Mouse (Mus musculus) liver, embryonic 11.5 days (tissue): Measurements from ENCODE around the gene Cd82. TPM values are rescaled to one million over a fixed set of nuclear protein-coding genes. Genes with fewer than 3 reads are reported as not detected.

Source experiments
- ATAC-seq: fragments of 200-750 bp; cut with Nextera tagmentation; replicated peaks from 2 replicates; pipeline ENCODE4 v1.8.0; 2017; ENCODE audit warnings: moderate number of reproducible peaks, mild to moderate bottlenecking, moderate TSS enrichment, moderate library complexity; ENCODE audit not compliant: low FRiP score
- DNase-seq: peaks from one replicate; pipeline ENCODE4 v3.0.0-alpha.2; 2017; ENCODE audit warnings: low spot score
- H3K27ac ChIP-seq: fragments of 300-500 bp; sonication (generic); 2 replicates; pipeline ENCODE4 v1.5.1; 2014; ENCODE audit warnings: mild to moderate bottlenecking, low read depth, low read length, control low read depth
- H3K27me3 ChIP-seq: fragments of 300-500 bp; sonication (generic); replicated peaks from 2 replicates; pipeline ENCODE4 v1.6.1; 2014; ENCODE audit warnings: low read length, mixed read lengths; ENCODE audit not compliant: control insufficient read depth, insufficient read depth
- H3K36me3 ChIP-seq: fragments of 300-500 bp; sonication (generic); 2 replicates; pipeline ENCODE4 v1.6.1; 2014; ENCODE audit warnings: mild to moderate bottlenecking, low read length, moderate library complexity, mixed read lengths; ENCODE audit not compliant: control insufficient read depth, insufficient read depth
- H3K4me1 ChIP-seq: fragments of 300-500 bp; sonication (generic); replicated peaks from 2 replicates; pipeline ENCODE4 v1.6.1; 2014; ENCODE audit warnings: low read length, mixed read lengths; ENCODE audit not compliant: control insufficient read depth, insufficient read depth
- H3K4me2 ChIP-seq: fragments of 300-500 bp; sonication (generic); 2 replicates; pipeline ENCODE4 v1.6.1; 2014; ENCODE audit warnings: mild to moderate bottlenecking, control low read depth, moderate library complexity
- H3K4me3 ChIP-seq: fragments of 300-500 bp; sonication (generic); 2 replicates; pipeline ENCODE4 v1.5.1; 2014; ENCODE audit warnings: low read depth, low read length, control low read depth
- H3K9ac ChIP-seq: fragments of 300-500 bp; sonication (generic); 2 replicates; pipeline ENCODE4 v1.6.1; 2014; ENCODE audit warnings: low read depth, low read length, control low read depth
- H3K9me3 ChIP-seq: fragments of 300-500 bp; sonication (generic); 2 replicates; pipeline ENCODE4 v1.6.1; 2016; ENCODE audit warnings: low read length, inconsistent platforms, mixed read lengths; ENCODE audit not compliant: control insufficient read depth
- WGBS: fragments of 180-500 bp; shearing (Covaris S2); extraction: QIAGEN DNeasy Blood & Tissue Kit; methylation state at CpG from one replicate; pipeline ENCODE4 v1.1.7; 2014; 5-methylcytosine and 5-hydroxymethylcytosine counted together
- polyA plus RNA-seq: library from polyadenylated mRNA; unstranded; fragments of >200 nt; fragmentation: Nextera tagmentation; extraction: Ambion mirVana; gene quantifications from 2 replicates; pipeline ENCODE4 v1.2.1, GENCODE M21; 2014

Cd82 gene
- polyA plus RNA-seq, 1 experiment from 2014 or later = 16.9 TPM

DNA sequence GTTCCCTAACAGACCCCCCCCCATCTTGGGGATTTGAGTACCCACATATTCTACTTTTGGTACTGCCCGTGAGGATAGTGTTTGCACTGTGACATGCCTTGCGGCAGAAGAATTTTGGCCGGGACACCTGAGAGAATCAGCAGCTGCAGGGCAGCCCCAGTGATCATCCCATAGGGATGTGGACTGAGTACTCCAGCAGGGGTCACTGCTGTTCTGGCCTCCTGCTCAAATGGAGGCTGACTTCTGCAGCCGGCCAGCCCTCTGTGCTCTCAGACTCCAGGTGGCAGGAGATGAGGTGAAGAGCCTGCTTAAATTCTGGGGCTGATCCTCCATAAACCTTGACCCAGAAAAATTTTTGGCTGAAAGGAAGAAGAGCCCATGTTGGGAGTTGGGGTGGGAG, 58.8 kb downstream of the Cd82 start:
- ATAC-seq = no peak; the same call in 1 of the 2 replicates
- no peak overlapping the region for H3K4me3 ChIP-seq
- DNase-seq = no peak

DNA sequence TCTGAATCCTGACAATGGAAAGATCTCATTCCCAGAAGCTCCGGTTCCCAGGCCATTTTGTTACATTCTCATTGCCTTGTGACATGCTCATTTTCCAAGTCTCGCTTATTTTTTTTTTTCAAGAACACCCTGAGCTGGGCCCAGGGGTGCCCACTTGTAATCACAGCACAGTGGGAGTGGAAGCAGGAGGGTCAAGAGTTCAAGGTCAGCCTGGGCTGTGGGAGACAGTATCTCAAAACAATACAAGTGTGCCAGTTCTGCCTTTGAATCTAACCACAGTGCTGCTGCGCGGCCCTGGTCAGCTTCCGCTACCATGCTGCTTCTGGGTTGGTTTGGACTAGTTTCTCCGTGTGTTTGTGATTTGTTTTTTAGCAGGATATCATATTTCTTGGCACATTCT, 59.7 kb downstream of the Cd82 start:
- WGBS = 87% methylated on average over 6 of the region's 6 CpGs
- no peak for ATAC-seq

More for the DNA sequence above, 58.8 kb downstream of the Cd82 start:
- Histone ChIP-seq H3K27ac (no peak overlapping the region), H3K4me1 (no peaks in the 10 kb centered on the region), H3K36me3 (no peaks in the 10 kb centered on the region), H3K27me3 (no peaks in the 10 kb centered on the region), H3K9ac (no peak overlapping the region), H3K9me3 (no peaks in the 10 kb centered on the region), H3K4me2 (no peak overlapping the region)
- WGBS = 33% methylated on average over 4 of the region's 4 CpGs

DNA sequence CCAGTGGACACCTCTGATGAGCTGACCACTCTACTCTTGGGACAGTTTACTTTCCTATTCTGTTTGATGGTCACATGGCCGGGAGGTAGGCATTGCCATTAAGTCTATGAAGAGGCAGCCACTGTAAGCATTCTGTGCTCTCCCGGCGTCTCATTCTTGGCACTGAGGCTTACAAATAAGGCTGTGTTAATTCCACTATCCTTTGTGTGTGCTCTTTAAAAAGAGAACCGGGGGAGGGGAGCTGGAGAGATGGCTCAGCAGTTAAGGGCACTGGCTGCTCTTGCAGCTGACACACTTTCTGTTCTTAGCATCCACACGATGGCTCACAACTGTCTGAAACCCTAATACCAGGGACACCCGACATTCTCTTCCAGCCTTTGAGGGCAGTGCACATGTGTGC, 71.7 kb downstream of the Cd82 start:
- H3K4me3 ChIP-seq = no peak overlapping the region
- DNase-seq = no peak
- 0 out of 2 replicates have a peak, but pooled peaks cover 2% of the 10 kb centered on the region for H3K27me3 ChIP-seq
- 69% methylated on average over 6 of the region's 6 CpGs for WGBS
- H3K9ac ChIP-seq = no peak overlapping the region
- H3K4me2 ChIP-seq = no peak overlapping the region
- H3K4me1 ChIP-seq = 0 out of 2 replicates have a peak, but pooled peaks cover 2% of the 10 kb centered on the region
- ATAC-seq = no peak
- no peaks in the 10 kb centered on the region for H3K9me3 ChIP-seq
- no peak overlapping the region for H3K27ac ChIP-seq
- no peaks in the 10 kb centered on the region for H3K36me3 ChIP-seq

More for the DNA sequence above, 59.7 kb downstream of the Cd82 start:
- no peak for DNase-seq
- no peaks in the 10 kb centered on the region for H3K9me3 ChIP-seq
- no peaks in the 10 kb centered on the region for H3K27me3 ChIP-seq
- H3K36me3 ChIP-seq = no peaks in the 10 kb centered on the region
- H3K4me3 ChIP-seq = no peak overlapping the region
- no peak overlapping the region for H3K9ac ChIP-seq
- H3K4me2 ChIP-seq = no peak overlapping the region
- no peaks in the 10 kb centered on the region for H3K4me1 ChIP-seq
- H3K27ac ChIP-seq = no peak overlapping the region

DNA sequence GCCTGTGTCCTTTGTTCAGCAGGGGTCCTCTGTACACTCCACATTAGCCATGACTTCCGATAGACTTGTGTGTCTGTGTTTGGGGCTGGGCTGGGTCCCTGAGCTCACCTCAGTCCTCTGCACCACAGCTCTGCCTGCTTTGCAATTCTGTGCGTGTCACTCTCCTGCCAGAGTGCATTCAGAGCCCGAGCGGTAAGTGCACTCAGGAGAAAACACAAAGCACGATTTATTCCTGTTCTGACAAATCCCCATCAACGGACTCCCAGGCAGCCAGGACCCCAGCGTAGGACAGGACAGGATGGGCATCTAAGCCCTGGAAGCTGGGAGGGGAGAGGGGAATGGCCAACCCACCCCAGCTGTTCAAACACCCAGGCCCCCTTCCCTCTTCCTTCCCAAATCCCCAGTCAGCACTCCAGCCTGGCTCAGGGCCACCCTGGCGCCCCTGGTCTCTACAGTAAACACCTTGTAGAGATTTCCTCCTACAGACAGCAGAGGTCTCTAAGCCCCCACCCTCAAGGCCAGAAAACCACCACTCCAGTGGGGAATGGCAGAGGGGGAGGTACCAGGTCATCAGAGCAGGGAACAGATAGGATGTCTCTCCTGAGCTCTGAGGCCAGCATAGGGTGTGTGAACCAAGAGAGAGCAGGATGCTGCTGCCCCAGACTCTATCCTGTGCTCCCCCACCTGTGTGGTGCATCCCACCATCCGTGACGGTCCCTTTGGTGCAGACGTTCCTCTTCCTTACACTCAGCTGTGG, 72.6 kb downstream of the Cd82 start:
- Histone ChIP-seq H3K9ac (no peak overlapping the region), H3K27ac (no peak overlapping the region), H3K4me2 (no peak overlapping the region), H3K27me3 (0 out of 2 replicates have a peak, but pooled peaks cover 2% of the 10 kb centered on the region), H3K4me3 (no peak overlapping the region), H3K4me1 (0 out of 2 replicates have a peak, but pooled peaks cover 2% of the 10 kb centered on the region), H3K36me3 (no peaks in the 10 kb centered on the region), H3K9me3 (no peaks in the 10 kb centered on the region)
- ATAC-seq (no peak), DNase-seq (no peak)
- WGBS = 51% methylated on average over 11 of the region's 11 CpGs

DNA sequence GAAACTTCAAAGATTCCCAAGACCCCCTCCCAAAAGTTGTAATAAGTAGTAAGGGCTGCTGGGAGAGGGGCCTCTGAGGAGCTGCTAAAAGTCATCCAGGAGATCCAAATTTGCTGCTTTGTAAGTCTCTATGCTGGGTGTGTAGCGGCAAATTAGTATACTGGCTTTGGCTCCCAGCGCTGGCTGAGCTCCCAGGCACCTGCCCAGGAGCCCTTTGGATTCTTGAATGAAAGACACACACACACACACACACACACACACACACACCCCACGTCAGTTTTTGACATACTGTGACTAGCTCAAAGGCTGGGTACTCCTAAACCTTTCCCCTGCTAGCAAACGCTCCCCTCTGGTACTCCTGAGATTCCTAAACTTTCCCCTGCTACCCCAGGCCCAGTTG, 76.0 kb downstream of the Cd82 start:
- no peak overlapping the region for H3K27ac ChIP-seq
- no peak overlapping the region for H3K9ac ChIP-seq
- H3K4me2 ChIP-seq = no peak overlapping the region
- no peak for DNase-seq
- H3K4me3 ChIP-seq = no peak overlapping the region
- no peak for ATAC-seq
- no peaks in the 10 kb centered on the region for H3K9me3 ChIP-seq
- H3K27me3 ChIP-seq = peaks cover 2% of the 10 kb centered on the region; the same call in 1 of the 2 replicates
- 0 out of 2 replicates have a peak, but pooled peaks cover 2% of the 10 kb centered on the region for H3K4me1 ChIP-seq
- 74% methylated on average over 4 of the region's 4 CpGs for WGBS
- H3K36me3 ChIP-seq = no peaks in the 10 kb centered on the region

DNA sequence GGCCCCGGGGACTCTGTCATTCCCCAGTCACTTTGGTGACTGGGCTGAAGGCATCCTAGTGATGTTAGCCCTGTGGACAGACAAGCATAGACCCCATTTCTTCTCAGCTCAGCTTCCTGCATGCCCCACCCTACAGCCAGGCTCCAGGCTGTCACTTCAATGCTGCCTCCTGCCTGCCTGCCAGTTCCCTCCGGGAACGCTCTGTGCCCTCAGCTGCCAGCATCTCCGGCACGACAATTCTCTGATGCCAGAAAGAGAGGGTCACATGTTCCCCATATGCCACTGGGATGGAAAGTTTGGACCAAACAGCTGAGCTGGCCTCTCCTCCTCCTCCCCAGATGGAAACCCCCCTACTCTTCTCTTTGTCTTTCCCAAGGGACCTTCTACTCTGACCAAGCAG, 79.1 kb downstream of the Cd82 start:
- no peak overlapping the region for H3K9ac ChIP-seq
- no peaks in the 10 kb centered on the region for H3K36me3 ChIP-seq
- no peak overlapping the region for H3K27ac ChIP-seq
- DNase-seq = no peak
- no peaks in the 10 kb centered on the region for H3K4me1 ChIP-seq
- ATAC-seq = no peak
- H3K9me3 ChIP-seq = no peaks in the 10 kb centered on the region
- no peaks in the 10 kb centered on the region; the same call in 1 of the 2 replicates for H3K27me3 ChIP-seq
- no peak overlapping the region for H3K4me2 ChIP-seq
- H3K4me3 ChIP-seq = no peak overlapping the region
- 82% methylated on average over 5 of the region's 5 CpGs for WGBS

DNA sequence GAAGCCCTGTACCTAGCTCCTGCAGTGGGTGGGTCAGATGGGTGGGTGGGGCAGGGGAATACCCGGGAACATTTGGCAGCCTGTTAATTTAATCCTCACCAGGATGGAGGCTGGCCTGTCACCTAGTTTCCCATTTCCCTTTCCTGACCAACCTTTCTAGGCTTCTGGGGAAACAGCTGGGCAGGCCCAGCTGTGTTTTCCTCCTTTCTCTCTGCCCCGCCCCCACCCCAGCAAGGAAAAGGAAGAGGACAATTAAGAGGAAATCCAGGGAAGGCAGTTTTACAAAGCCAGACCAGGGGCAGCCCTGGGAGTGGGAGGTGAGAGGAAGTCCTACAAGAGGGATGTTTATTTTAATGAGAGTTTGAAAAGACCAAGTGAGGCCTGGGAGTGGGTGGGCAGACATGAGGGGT, 82.3 kb downstream of the Cd82 start:
- WGBS = 36% methylated on average over 2 of the region's 2 CpGs
- Histone ChIP-seq H3K27me3 (no peaks in the 10 kb centered on the region; the same call in 1 of the 2 replicates), H3K4me1 (no peaks in the 10 kb centered on the region), H3K9ac (no peak overlapping the region), H3K27ac (no peak overlapping the region; the same call in 1 of the 2 replicates), H3K9me3 (no peaks in the 10 kb centered on the region), H3K4me2 (no peak overlapping the region), H3K36me3 (no peaks in the 10 kb centered on the region), H3K4me3 (no peak overlapping the region)
- ATAC-seq = no peak
- DNase-seq = no peak

DNA sequence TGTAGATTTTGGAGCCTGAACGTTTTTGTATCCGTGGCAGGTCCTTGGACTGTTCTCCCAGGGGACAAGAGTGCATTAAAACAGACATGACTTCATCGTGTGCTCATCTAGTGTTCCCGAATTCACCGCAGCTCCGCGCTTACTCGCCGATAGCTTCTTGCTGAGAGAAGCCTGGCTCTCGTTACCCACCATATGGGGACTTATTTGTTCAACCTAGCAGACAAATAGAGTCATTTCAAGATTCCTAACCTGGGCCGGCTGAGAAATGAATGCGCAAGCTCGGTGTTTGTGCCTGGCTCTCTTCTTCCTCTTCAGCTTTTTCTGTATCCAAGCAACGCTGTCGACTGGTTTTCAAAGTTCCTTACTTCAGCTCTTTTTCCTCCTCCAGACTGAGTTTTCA, 85.1 kb downstream of the Cd82 start:
- H3K36me3 ChIP-seq = no peaks in the 10 kb centered on the region
- no peaks in the 10 kb centered on the region; the same call in 1 of the 2 replicates for H3K27me3 ChIP-seq
- H3K9me3 ChIP-seq = no peaks in the 10 kb centered on the region
- DNase-seq (no peak), ATAC-seq (no peak)
- H3K9ac ChIP-seq = no peak overlapping the region
- H3K4me1 ChIP-seq = no peaks in the 10 kb centered on the region; the same call in 1 of the 2 replicates
- no peak overlapping the region for H3K27ac ChIP-seq
- no peak overlapping the region for H3K4me2 ChIP-seq
- WGBS = 72% methylated on average over 15 of the region's 15 CpGs
- no peak overlapping the region for H3K4me3 ChIP-seq

DNA sequence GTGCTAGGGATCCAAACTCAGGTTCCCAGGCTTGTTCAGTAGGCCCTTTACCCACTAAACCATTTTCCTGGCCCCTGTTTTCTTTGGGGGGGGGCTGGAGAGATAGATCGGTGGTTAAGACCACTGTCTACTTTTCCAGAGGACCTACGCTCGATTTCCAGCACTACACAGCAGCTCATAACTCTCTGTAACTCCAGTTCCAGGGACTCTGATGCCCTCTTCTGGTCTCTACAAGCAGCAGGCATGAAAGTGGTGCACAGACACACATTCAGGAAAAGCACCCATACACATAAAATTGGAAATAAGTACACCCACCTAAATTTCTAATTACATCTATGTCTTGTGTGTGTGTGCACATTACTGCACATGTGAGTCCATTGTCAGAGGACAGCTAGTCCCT, 85.8 kb downstream of the Cd82 start:
- Histone ChIP-seq H3K4me1 (no peaks in the 10 kb centered on the region; the same call in 1 of the 2 replicates), H3K27me3 (no peaks in the 10 kb centered on the region), H3K27ac (no peak overlapping the region), H3K36me3 (no peaks in the 10 kb centered on the region), H3K9me3 (no peaks in the 10 kb centered on the region), H3K4me3 (no peak overlapping the region), H3K9ac (no peak overlapping the region), H3K4me2 (no peak overlapping the region)
- DNase-seq = no peak
- ATAC-seq = no peak
- WGBS = 97% methylated on average over 3 of the region's 3 CpGs
